Mouse (Mus musculus) MEL (cell line): ENCODE measurements around the gene Cttnbp2. TPM values are rescaled to one million over a fixed set of nuclear protein-coding genes. Genes with fewer than 3 reads are reported as not detected.

ENCODE experiments used
- DNase-seq: peaks from one replicate; pipeline ENCODE4 v3.0.0; 2011; ENCODE audit warnings: low read depth, low spot score
- H3K27ac ChIP-seq: 2 replicates; pipeline ENCODE4 v1.5.1; 2012; ENCODE audit warnings: low read depth, mild to moderate bottlenecking, control low read depth, low read length, moderate library complexity; ENCODE audit not compliant: control insufficient read depth
- H3K27me3 ChIP-seq, 2 experiments: fragments of 150-350 bp in 1 of 2; sonication (generic) in 1 of 2; 2 replicates each; pipeline ENCODE4 v1.6.1; 2012; ENCODE audit warnings: low read length in 2 of 2, mild to moderate bottlenecking in 2 of 2, improper control_type of control experiment in 1 of 2, moderate library complexity in 1 of 2; ENCODE audit not compliant: insufficient read depth in 2 of 2, control insufficient read depth in 1 of 2
- H3K36me3 ChIP-seq, 2 experiments: 2 replicates each; pipeline ENCODE4 v1.6.1; 2012 to 2014; ENCODE audit warnings: low read length in 2 of 2, improper control_type of control experiment in 1 of 2, inconsistent platforms in 1 of 2, mild to moderate bottlenecking in 1 of 2; ENCODE audit not compliant: insufficient read depth in 2 of 2, control insufficient read depth in 1 of 2
- H3K4me1 ChIP-seq, 2 experiments: fragments of 150-350 bp in 1 of 2; sonication (generic) in 1 of 2; 2 replicates each; pipeline ENCODE4 v1.6.1; 2012; ENCODE audit warnings: low read length in 2 of 2, improper control_type of control experiment in 1 of 2, mild to moderate bottlenecking in 1 of 2; ENCODE audit not compliant: insufficient read depth in 2 of 2, control insufficient read depth in 1 of 2
- H3K4me3 ChIP-seq, 2 experiments: fragments of 150-350 bp in 1 of 2; sonication (generic) in 1 of 2; 2 replicates each; pipeline ENCODE4 v1.5.1; 2012; ENCODE audit warnings: low read depth in 2 of 2, low read length in 2 of 2, mild to moderate bottlenecking in 2 of 2, moderate library complexity in 2 of 2, control low read depth in 1 of 2, improper control_type of control experiment in 1 of 2; ENCODE audit not compliant: control insufficient read depth in 1 of 2, insufficient read depth in 1 of 2
- H3K79me2 ChIP-seq: 2 replicates; pipeline ENCODE4 v1.6.1; 2012; ENCODE audit warnings: mild to moderate bottlenecking, low read length, moderate library complexity; ENCODE audit not compliant: control insufficient read depth, poor library complexity, insufficient read depth
- H3K9ac ChIP-seq: 2 replicates; pipeline ENCODE4 v1.6.1; 2012; ENCODE audit warnings: low read depth, mild to moderate bottlenecking, control low read depth, low read length, moderate library complexity; ENCODE audit not compliant: control insufficient read depth, poor library complexity, severe bottlenecking
- H3K9me3 ChIP-seq: fragments of 150-350 bp; sonication (generic); replicated peaks from 2 replicates; pipeline ENCODE4 v1.6.1; 2012; ENCODE audit warnings: mild to moderate bottlenecking, low read length, improper control_type of control experiment, moderate library complexity; ENCODE audit not compliant: insufficient read depth
- BHLHE40 ChIP-seq: IDR thresholded peaks from 2 replicates; pipeline ENCODE4 v1.6.1; 2012; ENCODE audit warnings: low read depth, mild to moderate bottlenecking, inconsistent platforms, low read length, improper control_type of control experiment, borderline replicate concordance
- ELF1 ChIP-seq: IDR thresholded peaks from 2 replicates; pipeline ENCODE4 v1.6.1; 2014; ENCODE audit warnings: low read depth, mild to moderate bottlenecking, inconsistent platforms, low read length, improper control_type of control experiment, moderate library complexity
- MAFK ChIP-seq: IDR thresholded peaks from 2 replicates; pipeline ENCODE4 v1.6.1; 2011; ENCODE audit warnings: low read depth, mild to moderate bottlenecking, low read length, improper control_type of control experiment, borderline replicate concordance
- MYC ChIP-seq: IDR thresholded peaks from 2 replicates; pipeline ENCODE4 v1.6.1; 2011; ENCODE audit warnings: low read depth, mild to moderate bottlenecking, low read length, improper control_type of control experiment, moderate library complexity
- POLR2AphosphoS2 ChIP-seq: IDR thresholded peaks from 2 replicates; pipeline ENCODE4 v1.6.1; 2011; ENCODE audit warnings: low read length, improper control_type of control experiment
- POLR2AphosphoS5 ChIP-seq: IDR thresholded peaks from 2 replicates; pipeline ENCODE4 v1.6.1; 2012; ENCODE audit warnings: low read depth, borderline replicate concordance, mild to moderate bottlenecking, inconsistent platforms, low read length, moderate library complexity, mixed read lengths
- SIN3A ChIP-seq: IDR thresholded peaks from 2 replicates; pipeline ENCODE4 v1.6.1; 2012; ENCODE audit warnings: low read length, improper control_type of control experiment, inconsistent platforms
- TAL1 ChIP-seq: IDR thresholded peaks from 2 replicates; pipeline ENCODE4 v1.6.1; 2012; ENCODE audit warnings: mild to moderate bottlenecking, inconsistent platforms, low read length, moderate library complexity, mixed read lengths
- TCF12 ChIP-seq: IDR thresholded peaks from 2 replicates; pipeline ENCODE4 v1.6.1; 2014; ENCODE audit warnings: low read depth, mild to moderate bottlenecking, inconsistent platforms, low read length, improper control_type of control experiment, moderate library complexity
- USF1 ChIP-seq: IDR thresholded peaks from 2 replicates; pipeline ENCODE4 v1.6.1; 2014; ENCODE audit warnings: low read depth, mild to moderate bottlenecking, inconsistent platforms, low read length, improper control_type of control experiment, moderate library complexity
- USF2 ChIP-seq, 2 experiments: IDR thresholded peaks; 2 replicates each; pipeline ENCODE4 v1.6.1; 2011 to 2012; ENCODE audit warnings: improper control_type of control experiment in 2 of 2, low read length in 2 of 2, borderline replicate concordance in 1 of 2, inconsistent platforms in 1 of 2, low read depth in 1 of 2, mild to moderate bottlenecking in 1 of 2; ENCODE audit not compliant: insufficient read depth in 1 of 2
- polyA plus RNA-seq, 2 experiments: library from polyadenylated mRNA; stranded (reverse) in 1 of 2; unstranded in 1 of 2; fragments of >175 nt in 1 of 2; fragments of >200 nt in 1 of 2; gene quantifications; 2 replicates each; pipeline versions ENCODE4 v1.2.1 to v1.2.4; 2012; ENCODE audit warnings: low replicate concordance in 2 of 2, low read depth in 1 of 2; ENCODE audit not compliant: insufficient read length in 2 of 2, insufficient read depth in 1 of 2, missing spikeins in 1 of 2
- total RNA-seq: library from RNA; depleted of rRNA; stranded (reverse); fragments of 300-350 nt; gene quantifications from 2 replicates; pipeline ENCODE4 v1.2.3, GENCODE M21; 2012

Gene Cttnbp2
- total and polyA plus RNA-seq, 3 experiments: 0.77 to 1.2 TPM; not detected in 1

DNA sequence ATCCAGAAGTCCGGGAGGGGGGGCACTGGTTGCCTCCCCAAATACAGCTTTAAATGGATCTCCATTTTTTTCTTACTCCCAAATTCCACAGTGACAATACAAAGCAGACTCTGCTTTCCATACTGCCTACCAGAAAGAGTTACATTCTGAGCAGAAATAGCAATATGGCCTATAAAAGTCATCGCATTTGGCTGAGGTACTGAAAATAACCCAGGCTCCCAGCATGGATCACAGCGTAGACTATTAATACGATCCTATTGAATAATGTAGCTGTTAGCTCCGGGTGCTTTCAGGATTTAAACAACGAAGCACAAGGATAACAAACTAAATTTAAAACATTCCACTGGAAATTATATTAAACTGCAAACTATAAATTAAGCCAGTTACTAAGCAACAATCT lies 2.8 kb downstream of the Cttnbp2 start:
- no peak overlapping the region for H3K27ac ChIP-seq
- TF ChIP-seq SIN3A: no peak
- no peak for TF ChIP-seq POLR2AphosphoS2
- no peak for TF ChIP-seq MAFK
- TF ChIP-seq USF1: no peak
- DNase-seq: no peak
- H3K9ac ChIP-seq: no peak overlapping the region
- H3K4me3 ChIP-seq: no peak overlapping the region
- no peaks in the 10 kb centered on the region for H3K9me3 ChIP-seq
- no peaks in the 10 kb centered on the region for H3K79me2 ChIP-seq
- H3K27me3 ChIP-seq: no peaks in the 10 kb centered on the region
- H3K4me1 ChIP-seq: no peaks in the 10 kb centered on the region
- H3K36me3 ChIP-seq: no peaks in the 10 kb centered on the region

DNA sequence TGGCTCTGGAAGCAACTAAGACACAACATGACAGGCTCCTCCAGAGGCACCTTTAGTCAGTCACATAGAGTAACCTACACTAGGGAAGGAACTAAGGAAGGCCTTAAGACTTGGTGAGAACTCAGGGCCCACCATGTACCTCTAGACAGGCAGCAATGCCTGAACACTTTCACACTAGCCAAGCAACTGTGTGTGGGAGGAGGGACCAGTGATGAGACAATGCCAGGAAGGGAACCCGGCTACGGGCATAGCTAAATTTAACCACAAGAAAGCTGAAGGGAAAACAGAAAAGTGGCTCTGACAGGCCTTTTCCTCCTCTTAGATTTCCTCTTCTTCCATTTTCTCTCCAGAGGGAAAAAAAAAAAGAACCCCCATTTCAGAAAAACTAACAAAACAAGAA lies 6.6 kb downstream of the Cttnbp2 start:
- Histone ChIP-seq H3K27ac (no peak overlapping the region), H3K9me3 (no peaks in the 10 kb centered on the region), H3K4me3 (no peak overlapping the region), H3K36me3 (no peaks in the 10 kb centered on the region), H3K79me2 (no peaks in the 10 kb centered on the region), H3K4me1 (no peaks in the 10 kb centered on the region), H3K27me3 (peaks cover 0 to 1% of the 10 kb centered on the region in 2 experiments; a peak in 1 of 4 replicates), H3K9ac (no peak overlapping the region)
- no peak for DNase-seq
- no peak for TF ChIP-seq BHLHE40

DNA sequence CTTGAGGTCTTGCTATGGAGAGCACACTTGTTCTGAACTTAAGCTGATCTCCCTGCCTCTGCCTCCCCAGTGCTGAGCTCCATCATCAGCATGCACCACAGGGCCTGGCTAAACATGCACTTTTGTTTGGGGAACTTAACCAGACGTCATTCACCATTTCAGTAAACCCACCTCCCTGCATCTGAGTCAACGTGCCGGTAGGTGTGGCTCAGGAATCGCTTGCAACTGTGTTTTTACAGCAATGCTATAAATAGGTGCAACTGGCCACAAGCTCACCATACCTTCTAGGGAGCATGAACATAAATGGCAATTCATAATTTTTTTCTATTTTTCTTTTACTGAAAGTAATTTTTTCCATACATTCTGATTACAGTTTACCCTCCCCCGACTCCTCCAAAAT lies 14.8 kb downstream of the Cttnbp2 start:
- no peaks in the 10 kb centered on the region for H3K36me3 ChIP-seq
- TF ChIP-seq TCF12: no peak
- no peak for TF ChIP-seq TAL1
- no peak for TF ChIP-seq ELF1
- no peak for TF ChIP-seq POLR2AphosphoS5
- TF ChIP-seq POLR2AphosphoS2: no peak
- TF ChIP-seq MYC: no peak
- TF ChIP-seq USF2 (IDR thresholded peaks at IDR 0.05; ENCODE audit: borderline replicate concordance in 1 of 2, insufficient read depth in 1 of 2, low read depth in 1 of 2, low read length in 2 of 2): no peak
- no peak for TF ChIP-seq USF1
- H3K4me1 ChIP-seq: no peaks in the 10 kb centered on the region
- peaks cover 0 to 5% of the 10 kb centered on the region in 2 experiments; a peak in 3 of 4 replicates for H3K27me3 ChIP-seq
- H3K9ac ChIP-seq: no peak overlapping the region
- no peak overlapping the region for H3K27ac ChIP-seq
- no peak for DNase-seq
- no peaks in the 10 kb centered on the region for H3K9me3 ChIP-seq
- no peaks in the 10 kb centered on the region for H3K79me2 ChIP-seq
- no peak overlapping the region for H3K4me3 ChIP-seq
